Mouse (Mus musculus): Measurements from ENCODE around the gene Prkce. TPM values are rescaled to one million over a fixed set of nuclear protein-coding genes. Genes with fewer than 3 reads are reported as not detected.

Prkce gene
- polyA plus RNA-seq, 1 experiment from 2014 or later, result 12.2 TPM

DNA sequence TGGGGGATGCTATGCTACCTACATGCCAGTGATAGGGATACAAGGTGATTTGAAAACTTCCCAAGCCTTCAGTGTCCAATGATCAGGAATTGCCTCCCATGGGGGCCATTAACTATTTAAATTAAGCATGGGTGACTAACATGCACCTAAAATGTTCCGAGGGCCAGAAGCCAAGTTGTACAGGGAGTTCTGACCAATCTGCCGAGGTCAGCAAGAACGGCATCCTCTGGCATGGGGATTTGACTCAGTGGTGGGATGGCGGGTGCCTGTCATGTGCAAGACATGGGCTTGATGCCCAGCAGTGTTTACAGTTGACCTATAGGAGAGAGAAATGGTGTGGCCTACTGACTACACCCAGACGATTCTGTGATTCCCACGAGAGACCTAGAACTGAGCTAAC lies 482.7 kb downstream of the Prkce start:
- H3K4me1 ChIP-seq (ENCODE audit: control insufficient read depth in 2 of 2, insufficient read depth in 2 of 2, low read length in 2 of 2), result no peaks in the 10 kb centered on the region

DNA sequence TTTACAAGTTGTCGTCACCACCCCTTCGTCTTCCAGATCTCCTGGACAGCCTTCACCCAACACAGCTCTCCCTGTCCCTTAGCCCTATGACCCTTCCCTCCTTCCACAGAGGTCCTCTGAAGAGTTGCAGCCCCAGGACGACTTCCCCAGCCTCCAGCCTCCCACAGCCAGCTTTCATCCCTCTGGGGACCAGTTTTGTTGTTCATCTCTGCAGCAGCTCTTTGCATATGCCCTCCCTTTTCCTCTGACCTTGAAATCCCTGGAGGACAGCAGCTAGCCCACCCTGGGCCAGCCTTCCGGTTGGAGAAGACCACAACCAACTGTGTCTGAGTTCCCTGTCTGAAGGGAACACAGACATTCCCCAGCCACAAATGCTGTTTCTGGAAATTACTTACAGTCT lies 483.5 kb downstream of the Prkce start:
- Histone ChIP-seq H3K9me3 (ENCODE audit: control insufficient read depth, low read length) (no peaks in the 10 kb centered on the region), H3K4me1 (ENCODE audit: control insufficient read depth in 2 of 2, insufficient read depth in 2 of 2, low read length in 2 of 2) (no peaks in the 10 kb centered on the region; a peak in 1 of 4 replicates), H3K9ac (ENCODE audit: low read length) (no peak overlapping the region), H3K4me2 (ENCODE audit: low read length) (no peak overlapping the region), H3K27ac (replicated peaks in 1 of 2; ENCODE audit: control insufficient read depth in 1 of 2, insufficient read depth in 1 of 2, low read depth in 2 of 2, low read length in 2 of 2) (no peak overlapping the region), H3K36me3 (ENCODE audit: control insufficient read depth, insufficient read depth, low read length) (0 out of 2 replicates have a peak, but pooled peaks cover 6% of the 10 kb centered on the region), H3K27me3 (ENCODE audit: control insufficient read depth, insufficient read depth, low read length) (no peaks in the 10 kb centered on the region), H3K4me3 (ENCODE audit: control insufficient read depth in 1 of 2, insufficient read depth in 1 of 2, low read depth in 1 of 2, low read length in 2 of 2) (no peak overlapping the region)
- ATAC-seq (ENCODE audit: insufficient number of reproducible peaks, insufficient read depth, low FRiP score, low read depth), result no peak
- WGBS, result 57% methylated on average over 4 of the region's 4 CpGs

More for the DNA sequence above, 482.7 kb downstream of the Prkce start:
- Histone ChIP-seq H3K27me3 (ENCODE audit: control insufficient read depth, insufficient read depth, low read length) (no peaks in the 10 kb centered on the region), H3K4me3 (ENCODE audit: control insufficient read depth in 1 of 2, insufficient read depth in 1 of 2, low read depth in 1 of 2, low read length in 2 of 2) (no peak overlapping the region), H3K36me3 (ENCODE audit: control insufficient read depth, insufficient read depth, low read length) (no peaks in the 10 kb centered on the region), H3K4me2 (ENCODE audit: low read length) (no peak overlapping the region), H3K9ac (ENCODE audit: low read length) (no peak overlapping the region), H3K27ac (replicated peaks in 1 of 2; ENCODE audit: control insufficient read depth in 1 of 2, insufficient read depth in 1 of 2, low read depth in 2 of 2, low read length in 2 of 2) (no peak overlapping the region), H3K9me3 (ENCODE audit: control insufficient read depth, low read length) (no peaks in the 10 kb centered on the region)
- no peak for ATAC-seq (ENCODE audit: insufficient number of reproducible peaks, insufficient read depth, low FRiP score, low read depth)
- WGBS, result 94% methylated on average over 6 of the region's 6 CpGs

- WGBS, result 70% methylated on average over 1 of the region's 1 CpGs
Observed at GRCm38 (mm10) chr17:86652751-86653150, 485.2 kb downstream of the Prkce start.

GRCm38 (mm10) chr17:86656369-86656768 lies 488.8 kb downstream of the Prkce start:
- no peak for ATAC-seq (ENCODE audit: insufficient number of reproducible peaks, insufficient read depth, low FRiP score, low read depth)
- no peak overlapping the region for H3K27ac ChIP-seq (replicated peaks in 1 of 2; ENCODE audit: control insufficient read depth in 1 of 2, insufficient read depth in 1 of 2, low read depth in 2 of 2, low read length in 2 of 2)
- WGBS, result 44% methylated on average over 5 of the region's 5 CpGs
- no peak overlapping the region for H3K9ac ChIP-seq (ENCODE audit: low read length)
- 0 out of 2 replicates have a peak, but pooled peaks cover 6% of the 10 kb centered on the region for H3K36me3 ChIP-seq (ENCODE audit: control insufficient read depth, insufficient read depth, low read length)
- no peaks in the 10 kb centered on the region for H3K27me3 ChIP-seq (ENCODE audit: control insufficient read depth, insufficient read depth, low read length)
- H3K4me2 ChIP-seq (ENCODE audit: low read length), result no peak overlapping the region
- H3K4me3 ChIP-seq (ENCODE audit: control insufficient read depth in 1 of 2, insufficient read depth in 1 of 2, low read depth in 1 of 2, low read length in 2 of 2), result no peak overlapping the region
- no peaks in the 10 kb centered on the region for H3K9me3 ChIP-seq (ENCODE audit: control insufficient read depth, low read length)
- peaks cover 3 to 10% of the 10 kb centered on the region in 2 experiments; a peak in 3 of 4 replicates for H3K4me1 ChIP-seq (ENCODE audit: control insufficient read depth in 2 of 2, insufficient read depth in 2 of 2, low read length in 2 of 2)

More at GRCm38 (mm10) chr17:86652751-86653150, 485.2 kb downstream of the Prkce start:
- no peak overlapping the region for H3K4me3 ChIP-seq (ENCODE audit: control insufficient read depth in 1 of 2, insufficient read depth in 1 of 2, low read depth in 1 of 2, low read length in 2 of 2)
- H3K4me1 ChIP-seq (ENCODE audit: control insufficient read depth in 2 of 2, insufficient read depth in 2 of 2, low read length in 2 of 2), result peaks cover 3 to 10% of the 10 kb centered on the region in 2 experiments; a peak in 3 of 4 replicates
- no peak overlapping the region for H3K4me2 ChIP-seq (ENCODE audit: low read length)
- H3K27ac ChIP-seq (replicated peaks in 1 of 2; ENCODE audit: control insufficient read depth in 1 of 2, insufficient read depth in 1 of 2, low read depth in 2 of 2, low read length in 2 of 2), result no peak overlapping the region
- no peak overlapping the region for H3K9ac ChIP-seq (ENCODE audit: low read length)
- 0 out of 2 replicates have a peak, but pooled peaks cover 6% of the 10 kb centered on the region for H3K36me3 ChIP-seq (ENCODE audit: control insufficient read depth, insufficient read depth, low read length)
- ATAC-seq (ENCODE audit: insufficient number of reproducible peaks, insufficient read depth, low FRiP score, low read depth), result no peak
- no peaks in the 10 kb centered on the region for H3K27me3 ChIP-seq (ENCODE audit: control insufficient read depth, insufficient read depth, low read length)
- H3K9me3 ChIP-seq (ENCODE audit: control insufficient read depth, low read length), result no peaks in the 10 kb centered on the region

DNA sequence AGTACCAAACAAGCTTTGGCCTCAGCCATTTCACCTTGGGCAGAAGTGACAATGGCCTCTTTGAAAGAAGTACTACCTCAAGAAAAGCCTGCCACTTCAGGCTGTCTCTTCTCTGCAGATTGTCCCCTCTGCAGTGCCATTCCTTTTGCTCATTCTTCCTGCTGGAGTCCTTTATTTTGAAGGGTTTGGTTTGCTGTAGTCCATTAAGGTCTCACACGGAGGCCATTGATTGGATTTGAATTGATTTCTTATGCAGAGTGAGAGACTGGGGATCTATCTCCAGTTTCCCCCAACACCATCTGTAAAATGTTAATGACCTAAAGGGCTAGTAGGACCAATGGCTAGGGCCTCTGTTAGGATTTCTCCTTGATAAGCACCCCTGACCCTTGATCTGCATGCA lies 494.7 kb downstream of the Prkce start:
- no peak for ATAC-seq (ENCODE audit: insufficient number of reproducible peaks, insufficient read depth, low FRiP score, low read depth)
- no peaks in the 10 kb centered on the region for H3K27me3 ChIP-seq (ENCODE audit: control insufficient read depth, insufficient read depth, low read length)
- H3K4me2 ChIP-seq (ENCODE audit: low read length), result no peak overlapping the region
- H3K9ac ChIP-seq (ENCODE audit: low read length), result no peak overlapping the region
- peaks cover 0 to 3% of the 10 kb centered on the region in 2 experiments; a peak in 2 of 4 replicates for H3K4me1 ChIP-seq (ENCODE audit: control insufficient read depth in 2 of 2, insufficient read depth in 2 of 2, low read length in 2 of 2)
- H3K9me3 ChIP-seq (ENCODE audit: control insufficient read depth, low read length), result no peaks in the 10 kb centered on the region
- no peaks in the 10 kb centered on the region for H3K36me3 ChIP-seq (ENCODE audit: control insufficient read depth, insufficient read depth, low read length)
- 32% methylated on average over 1 of the region's 1 CpGs for WGBS
- H3K27ac ChIP-seq (replicated peaks in 1 of 2; ENCODE audit: control insufficient read depth in 1 of 2, insufficient read depth in 1 of 2, low read depth in 2 of 2, low read length in 2 of 2), result no peak overlapping the region
- H3K4me3 ChIP-seq (ENCODE audit: control insufficient read depth in 1 of 2, insufficient read depth in 1 of 2, low read depth in 1 of 2, low read length in 2 of 2), result no peak overlapping the region

DNA sequence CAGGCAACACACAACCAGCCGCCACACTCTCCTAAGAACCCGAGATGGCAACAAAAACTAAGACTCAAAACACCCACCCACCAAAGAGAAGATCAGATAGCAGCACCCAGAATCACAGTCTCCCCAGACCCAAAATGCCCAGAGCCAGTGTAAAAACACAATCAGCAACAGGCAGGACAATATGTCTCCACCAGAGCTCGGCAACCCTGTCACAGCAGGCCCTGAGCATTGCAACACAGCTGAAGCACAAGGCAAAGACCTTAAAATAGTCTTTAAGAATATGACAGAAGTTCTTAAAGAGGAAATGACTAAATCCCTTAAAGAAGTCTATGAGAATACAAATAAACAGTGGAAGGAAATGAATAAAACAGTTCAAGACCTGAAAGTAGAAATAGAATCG lies 495.9 kb downstream of the Prkce start:
- Histone ChIP-seq H3K27ac (replicated peaks in 1 of 2; ENCODE audit: control insufficient read depth in 1 of 2, insufficient read depth in 1 of 2, low read depth in 2 of 2, low read length in 2 of 2) (peak overlapping the region; percentile 24 to 56; a peak in 1 of 4 replicates), H3K27me3 (ENCODE audit: control insufficient read depth, insufficient read depth, low read length) (no peaks in the 10 kb centered on the region), H3K4me1 (ENCODE audit: control insufficient read depth in 2 of 2, insufficient read depth in 2 of 2, low read length in 2 of 2) (peaks cover 0 to 3% of the 10 kb centered on the region in 2 experiments; a peak in 2 of 4 replicates), H3K36me3 (ENCODE audit: control insufficient read depth, insufficient read depth, low read length) (no peaks in the 10 kb centered on the region), H3K9ac (ENCODE audit: low read length) (no peak overlapping the region), H3K4me3 (ENCODE audit: control insufficient read depth in 1 of 2, insufficient read depth in 1 of 2, low read depth in 1 of 2, low read length in 2 of 2) (no peak overlapping the region), H3K4me2 (ENCODE audit: low read length) (no peak overlapping the region), H3K9me3 (ENCODE audit: control insufficient read depth, low read length) (no peaks in the 10 kb centered on the region)
- WGBS, result 68% methylated on average over 4 of the region's 4 CpGs
- no peak for ATAC-seq (ENCODE audit: insufficient number of reproducible peaks, insufficient read depth, low FRiP score, low read depth)

- ATAC-seq (ENCODE audit: insufficient number of reproducible peaks, insufficient read depth, low FRiP score, low read depth), result no peak
- peak overlapping the region; percentile 9 to 38; a peak in 2 of 4 replicates for H3K27ac ChIP-seq (replicated peaks in 1 of 2; ENCODE audit: control insufficient read depth in 1 of 2, insufficient read depth in 1 of 2, low read depth in 2 of 2, low read length in 2 of 2)
- WGBS, result 76% methylated on average over 8 of the region's 8 CpGs
Observed at GRCm38 (mm10) chr17:86667836-86668600, 500.4 kb downstream of the Prkce start.

More at GRCm38 (mm10) chr17:86667836-86668600, 500.4 kb downstream of the Prkce start:
- no peak overlapping the region for H3K9ac ChIP-seq (ENCODE audit: low read length)
- H3K9me3 ChIP-seq (ENCODE audit: control insufficient read depth, low read length), result no peaks in the 10 kb centered on the region
- H3K4me2 ChIP-seq (ENCODE audit: low read length), result no peak overlapping the region
- peaks cover 9 to 15% of the 10 kb centered on the region in 2 experiments for H3K4me1 ChIP-seq (ENCODE audit: control insufficient read depth in 2 of 2, insufficient read depth in 2 of 2, low read length in 2 of 2)
- H3K4me3 ChIP-seq (ENCODE audit: control insufficient read depth in 1 of 2, insufficient read depth in 1 of 2, low read depth in 1 of 2, low read length in 2 of 2), result no peak overlapping the region
- no peaks in the 10 kb centered on the region for H3K36me3 ChIP-seq (ENCODE audit: control insufficient read depth, insufficient read depth, low read length)
- no peaks in the 10 kb centered on the region for H3K27me3 ChIP-seq (ENCODE audit: control insufficient read depth, insufficient read depth, low read length)

Data from heart, embryonic 14.5 days (tissue).